Mouse (Mus musculus) liver, embryonic 12.5 days (tissue): ENCODE results near the gene Csrp3. TPM values are rescaled to one million over a fixed set of nuclear protein-coding genes. Genes with fewer than 3 reads are reported as not detected.

Experiments used
- ATAC-seq: fragments of 200-750 bp; cut with Nextera tagmentation; 2 replicates; pipeline ENCODE4 v1.8.0; 2017; ENCODE audit warnings: moderate number of reproducible peaks, mild to moderate bottlenecking, moderate library complexity
- H3K27ac ChIP-seq: fragments of 300-500 bp; sonication (generic); 2 replicates; pipeline ENCODE4 v1.5.1; 2016; ENCODE audit warnings: mild to moderate bottlenecking
- H3K27me3 ChIP-seq: fragments of 300-500 bp; sonication (generic); replicated peaks from 2 replicates; pipeline ENCODE4 v1.6.1; 2016; ENCODE audit warnings: mild to moderate bottlenecking, moderate library complexity
- H3K36me3 ChIP-seq: fragments of 300-500 bp; sonication (generic); 2 replicates; pipeline ENCODE4 v1.6.1; 2016; ENCODE audit warnings: mild to moderate bottlenecking, moderate library complexity
- H3K4me1 ChIP-seq: fragments of 300-500 bp; sonication (generic); 2 replicates; pipeline ENCODE4 v1.6.1; 2016
- H3K4me2 ChIP-seq: fragments of 300-500 bp; sonication (generic); 2 replicates; pipeline ENCODE4 v1.6.1; 2016; ENCODE audit warnings: mild to moderate bottlenecking, moderate library complexity
- H3K4me3 ChIP-seq: fragments of 300-500 bp; sonication (generic); 2 replicates; pipeline ENCODE4 v1.5.1; 2016; ENCODE audit warnings: mild to moderate bottlenecking, moderate library complexity
- H3K9ac ChIP-seq: fragments of 300-500 bp; sonication (generic); 2 replicates; pipeline ENCODE4 v1.6.1; 2016; ENCODE audit warnings: mild to moderate bottlenecking, moderate library complexity
- H3K9me3 ChIP-seq: fragments of 300-500 bp; sonication (generic); replicated peaks from 2 replicates; pipeline ENCODE4 v1.6.1; 2016; ENCODE audit warnings: mild to moderate bottlenecking, moderate library complexity
- WGBS: fragments of 180-500 bp; shearing (Covaris S2); methylation state at CpG from one replicate; pipeline ENCODE4 v1.1.7; 2016; ENCODE audit not compliant: insufficient replicate concordance; 5-methylcytosine and 5-hydroxymethylcytosine counted together
- polyA plus RNA-seq: library from polyadenylated mRNA; unstranded; fragments of >200 nt; fragmentation: Nextera tagmentation; extraction: Ambion mirVana; gene quantifications from 2 replicates; pipeline ENCODE4 v1.2.1, GENCODE M21; 2016

Csrp3 gene
- polyA plus RNA-seq = 0.27 and 0.86 TPM in 2 replicates

GRCm38 (mm10) chr7:48847820-48848650 is at the start of gene Csrp3:
Gene Csrp3, minus strand, starts transcription at chr7:48848033.
- Histone ChIP-seq H3K4me3 (no peak within 1 kb of the TSS), H3K4me2 (no peak within 1 kb of the TSS), H3K9me3 (no peaks in the 10 kb centered on the region), H3K36me3 (no peaks in the 10 kb centered on the region), H3K9ac (no peak within 1 kb of the TSS), H3K27ac (no peak within 1 kb of the TSS), H3K4me1 (peaks cover 8% of the 10 kb centered on the region; the same call in 1 of the 2 replicates), H3K27me3 (no peaks in the 10 kb centered on the region)
- ATAC-seq = no peak
- WGBS = 57% methylated on average over 11 of the region's 11 CpGs

GRCm38 (mm10) chr7:48896051-48896450 is 48.2 kb upstream of the Csrp3 start:
- no peak overlapping the region for H3K27ac ChIP-seq
- H3K9me3 ChIP-seq = no peaks in the 10 kb centered on the region
- no peak overlapping the region for H3K9ac ChIP-seq
- H3K4me2 ChIP-seq = no peak overlapping the region
- H3K36me3 ChIP-seq = no peaks in the 10 kb centered on the region
- H3K27me3 ChIP-seq = peaks cover 21% of the 10 kb centered on the region
- H3K4me1 ChIP-seq = peaks cover 5% of the 10 kb centered on the region
- no peak for ATAC-seq
- no peak overlapping the region for H3K4me3 ChIP-seq
- 53% methylated on average over 4 of the region's 4 CpGs for WGBS

DNA sequence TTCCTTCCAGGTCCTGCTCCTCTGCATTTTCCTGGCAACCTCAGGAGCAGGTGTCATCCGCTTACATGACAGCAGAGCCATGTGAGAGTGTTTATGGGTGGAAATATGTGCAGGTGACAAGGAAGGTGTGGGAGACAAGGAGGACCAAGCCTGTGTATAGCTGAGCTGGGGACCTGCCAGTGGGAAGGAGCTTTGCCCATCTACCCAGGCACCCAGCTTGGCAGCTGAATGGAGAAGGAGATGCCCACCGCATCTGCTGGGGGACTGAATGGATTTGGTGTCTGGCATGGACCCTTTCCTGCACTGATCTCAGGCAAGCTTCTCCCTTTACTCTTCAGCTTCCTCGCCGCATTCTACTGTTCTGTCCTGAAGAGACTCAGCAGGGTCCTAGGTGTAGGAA is 47.6 kb upstream of the Csrp3 start:
- H3K9me3 ChIP-seq = no peaks in the 10 kb centered on the region
- peaks cover 21% of the 10 kb centered on the region for H3K27me3 ChIP-seq
- H3K27ac ChIP-seq = no peak overlapping the region
- peaks cover 5% of the 10 kb centered on the region for H3K4me1 ChIP-seq
- no peak overlapping the region for H3K4me3 ChIP-seq
- ATAC-seq = no peak
- H3K4me2 ChIP-seq = no peak overlapping the region
- no peak overlapping the region for H3K9ac ChIP-seq
- 81% methylated on average over 4 of the region's 4 CpGs for WGBS
- H3K36me3 ChIP-seq = no peaks in the 10 kb centered on the region

GRCm38 (mm10) chr7:48894763-48895162 is 46.9 kb upstream of the Csrp3 start:
- H3K4me2 ChIP-seq = no peak overlapping the region
- no peak for ATAC-seq
- no peak overlapping the region for H3K27ac ChIP-seq
- 50% methylated on average over 6 of the region's 6 CpGs for WGBS
- no peak overlapping the region for H3K4me3 ChIP-seq
- H3K27me3 ChIP-seq = peaks cover 20% of the 10 kb centered on the region
- no peaks in the 10 kb centered on the region for H3K36me3 ChIP-seq
- no peak overlapping the region for H3K9ac ChIP-seq
- H3K4me1 ChIP-seq = peaks cover 5% of the 10 kb centered on the region
- H3K9me3 ChIP-seq = no peaks in the 10 kb centered on the region

- no peaks in the 10 kb centered on the region for H3K36me3 ChIP-seq
- no peak overlapping the region for H3K27ac ChIP-seq
- H3K9me3 ChIP-seq = no peaks in the 10 kb centered on the region
- H3K9ac ChIP-seq = no peak overlapping the region
- H3K27me3 ChIP-seq = peaks cover 14% of the 10 kb centered on the region
- under 1% methylated on average over 6 of the region's 6 CpGs for WGBS
- no peak overlapping the region for H3K4me3 ChIP-seq
- ATAC-seq = no peak
- H3K4me1 ChIP-seq = peaks cover 5% of the 10 kb centered on the region
- H3K4me2 ChIP-seq = no peak overlapping the region
Observed at GRCm38 (mm10) chr7:48894152-48894551, 46.3 kb upstream of the Csrp3 start.

GRCm38 (mm10) chr7:48893093-48893492 is 45.3 kb upstream of the Csrp3 start:
- no peaks in the 10 kb centered on the region for H3K36me3 ChIP-seq
- H3K4me3 ChIP-seq = no peak overlapping the region
- no peaks in the 10 kb centered on the region for H3K9me3 ChIP-seq
- no peak overlapping the region for H3K9ac ChIP-seq
- H3K4me1 ChIP-seq = peaks cover 2% of the 10 kb centered on the region; the same call in 1 of the 2 replicates
- ATAC-seq = no peak
- no peak overlapping the region for H3K4me2 ChIP-seq
- no peak overlapping the region for H3K27ac ChIP-seq
- peaks cover 13% of the 10 kb centered on the region for H3K27me3 ChIP-seq
- 72% methylated on average over 7 of the region's 7 CpGs for WGBS

DNA sequence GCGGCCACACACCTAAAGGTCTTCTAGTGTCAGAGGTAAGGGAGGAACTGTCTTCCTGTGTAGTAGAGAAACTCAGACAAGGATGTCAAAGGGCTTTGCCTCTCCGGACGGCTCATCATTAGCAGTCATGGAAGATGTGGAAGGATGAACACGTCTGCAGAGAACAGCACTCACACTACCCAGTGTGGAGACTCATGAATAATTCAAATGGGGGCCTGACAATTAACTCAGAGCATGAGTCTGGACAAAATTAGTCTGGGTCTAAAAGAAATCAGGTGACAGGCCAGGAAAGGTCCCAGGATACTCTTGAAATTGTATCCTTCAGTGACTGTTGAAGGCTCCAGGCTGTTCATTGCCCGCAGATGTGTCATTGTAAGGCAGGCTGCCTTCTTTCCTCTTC is 43.2 kb upstream of the Csrp3 start:
- peaks cover 2% of the 10 kb centered on the region; the same call in 1 of the 2 replicates for H3K4me1 ChIP-seq
- no peak overlapping the region for H3K4me2 ChIP-seq
- peaks cover 28% of the 10 kb centered on the region for H3K27me3 ChIP-seq
- no peaks in the 10 kb centered on the region for H3K36me3 ChIP-seq
- ATAC-seq = no peak
- 73% methylated on average over 5 of the region's 5 CpGs for WGBS
- no peak overlapping the region for H3K27ac ChIP-seq
- no peaks in the 10 kb centered on the region for H3K9me3 ChIP-seq
- no peak overlapping the region for H3K9ac ChIP-seq
- no peak overlapping the region for H3K4me3 ChIP-seq

DNA sequence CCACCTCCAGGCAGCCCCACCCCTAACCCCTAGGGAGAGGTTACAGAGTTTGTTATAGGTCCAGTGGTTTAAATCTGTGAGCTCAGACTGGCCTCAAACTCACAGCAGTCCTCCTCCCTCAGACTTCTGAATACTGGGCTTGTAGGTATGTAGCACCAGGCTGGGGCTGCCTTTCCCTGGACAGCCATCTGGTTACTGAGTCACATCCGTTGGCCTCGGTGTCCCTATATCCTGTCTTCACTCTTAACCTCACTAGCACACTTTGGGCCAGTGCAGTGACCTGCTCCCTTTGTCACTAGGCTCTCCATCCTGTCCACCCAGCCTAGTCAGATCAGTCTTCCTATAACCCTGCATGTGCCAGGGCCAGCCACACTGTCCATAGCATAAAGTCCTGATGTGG is 40.9 kb upstream of the Csrp3 start:
- Histone ChIP-seq H3K27ac (no peak overlapping the region), H3K9ac (no peak overlapping the region), H3K27me3 (peaks cover 34% of the 10 kb centered on the region), H3K36me3 (no peaks in the 10 kb centered on the region), H3K4me1 (peaks cover 9% of the 10 kb centered on the region; the same call in 1 of the 2 replicates), H3K4me3 (no peak overlapping the region), H3K9me3 (no peaks in the 10 kb centered on the region), H3K4me2 (no peak overlapping the region)
- ATAC-seq = no peak
- 39% methylated on average over 2 of the region's 2 CpGs for WGBS

- Histone ChIP-seq H3K9me3 (no peaks in the 10 kb centered on the region), H3K9ac (no peak overlapping the region), H3K4me1 (peaks cover 11% of the 10 kb centered on the region), H3K27ac (no peak overlapping the region), H3K27me3 (peaks cover 42% of the 10 kb centered on the region), H3K4me2 (no peak overlapping the region), H3K4me3 (no peak overlapping the region), H3K36me3 (no peaks in the 10 kb centered on the region)
- no peak for ATAC-seq
- WGBS = 37% methylated on average over 8 of the region's 8 CpGs
Observed at GRCm38 (mm10) chr7:48887973-48888372, 40.1 kb upstream of the Csrp3 start.

- H3K4me3 ChIP-seq = no peak overlapping the region
- H3K27me3 ChIP-seq = peaks cover 48% of the 10 kb centered on the region
- ATAC-seq = no peak
- WGBS = 64% methylated on average over 5 of the region's 5 CpGs
- H3K9ac ChIP-seq = no peak overlapping the region
- no peak overlapping the region for H3K4me2 ChIP-seq
- no peak overlapping the region for H3K27ac ChIP-seq
- no peaks in the 10 kb centered on the region for H3K9me3 ChIP-seq
- H3K36me3 ChIP-seq = peaks cover 5% of the 10 kb centered on the region
- H3K4me1 ChIP-seq = peaks cover 28% of the 10 kb centered on the region
Observed at GRCm38 (mm10) chr7:48884266-48884611, 36.4 kb upstream of the Csrp3 start.

GRCm38 (mm10) chr7:48883525-48884265 is 35.9 kb upstream of the Csrp3 start:
- H3K27ac ChIP-seq = no peak overlapping the region
- H3K9me3 ChIP-seq = no peaks in the 10 kb centered on the region
- H3K4me2 ChIP-seq = peak overlapping the region; percentile 93; the same call in 1 of the 2 replicates
- 70% methylated on average over 4 of the region's 4 CpGs for WGBS
- ATAC-seq = no peak
- H3K4me1 ChIP-seq = peaks cover 33% of the 10 kb centered on the region
- H3K4me3 ChIP-seq = no peak overlapping the region
- H3K27me3 ChIP-seq = peaks cover 46% of the 10 kb centered on the region
- no peak overlapping the region for H3K9ac ChIP-seq
- peaks cover 9% of the 10 kb centered on the region for H3K36me3 ChIP-seq

GRCm38 (mm10) chr7:48881971-48882609 is 34.3 kb upstream of the Csrp3 start:
- WGBS = under 1% methylated on average over 28 of the region's 28 CpGs
- Histone ChIP-seq H3K36me3 (peaks cover 25% of the 10 kb centered on the region), H3K4me1 (peaks cover 47% of the 10 kb centered on the region), H3K9me3 (no peaks in the 10 kb centered on the region), H3K27me3 (peaks cover 32% of the 10 kb centered on the region), H3K27ac (peak overlapping the region; percentile 82), H3K4me2 (peak overlapping the region; percentile 93), H3K9ac (peak overlapping the region; percentile 100), H3K4me3 (peak overlapping the region; percentile 84)
- ATAC-seq = no peak
